Mouse (Mus musculus): ENCODE measurements around the gene Cds1.
"Not testable (repeated sequence)": the region's sequence is repeated elsewhere in the genome, so short reads cannot be mapped to it uniquely, and the experiment has no call there.

The Cds1 gene

GRCm38 (mm10) chr5:101828932-101829331 is 64.0 kb downstream of the Cds1 start:
- no peak for DNase-seq (ENCODE audit: low read depth, low spot score)

GRCm38 (mm10) chr5:101830180-101830579 is 65.2 kb downstream of the Cds1 start:
- no peak for DNase-seq (ENCODE audit: low read depth, low spot score)

GRCm38 (mm10) chr5:101832042-101832441 is 67.1 kb downstream of the Cds1 start:
- DNase-seq (ENCODE audit: low read depth, low spot score) = no peak

- no peak for DNase-seq (ENCODE audit: low read depth, low spot score)
These were observed 68.1 kb downstream of the Cds1 start for GRCm38 (mm10) chr5:101832991-101833390.

GRCm38 (mm10) chr5:101833875-101834274 is 68.9 kb downstream of the Cds1 start:
- no peak for DNase-seq (ENCODE audit: low read depth, low spot score)

- no peak for DNase-seq (ENCODE audit: low read depth, low spot score)
These were observed 71.3 kb downstream of the Cds1 start for GRCm38 (mm10) chr5:101836221-101836620.

GRCm38 (mm10) chr5:101837605-101838004 is 72.7 kb downstream of the Cds1 start:
- not testable (repeated sequence) for DNase-seq (ENCODE audit: low read depth, low spot score)

GRCm38 (mm10) chr5:101840476-101840875 is 75.5 kb downstream of the Cds1 start:
- no peak for DNase-seq (ENCODE audit: low read depth, low spot score)

GRCm38 (mm10) chr5:101845011-101845410 is 80.1 kb downstream of the Cds1 start:
- no peak for DNase-seq (ENCODE audit: low read depth, low spot score)

GRCm38 (mm10) chr5:101845930-101846329 is 81.0 kb downstream of the Cds1 start:
- DNase-seq (ENCODE audit: low read depth, low spot score) = no peak

GRCm38 (mm10) chr5:101847323-101847722 is 82.4 kb downstream of the Cds1 start:
- no peak for DNase-seq (ENCODE audit: low read depth, low spot score)

- no peak for DNase-seq (ENCODE audit: low read depth, low spot score)
These were observed 82.8 kb downstream of the Cds1 start for GRCm38 (mm10) chr5:101847762-101848161.

- no peak for DNase-seq (ENCODE audit: low read depth, low spot score)
These were observed 86.2 kb downstream of the Cds1 start for GRCm38 (mm10) chr5:101851133-101851532.

- DNase-seq (ENCODE audit: low read depth, low spot score) = no peak
These were observed 87.3 kb downstream of the Cds1 start for GRCm38 (mm10) chr5:101852116-101852680.

GRCm38 (mm10) chr5:101854100-101854499 is 89.2 kb downstream of the Cds1 start:
- DNase-seq (ENCODE audit: low read depth, low spot score) = no peak

GRCm38 (mm10) chr5:101854667-101855066 is 89.7 kb downstream of the Cds1 start:
- no peak for DNase-seq (ENCODE audit: low read depth, low spot score)

GRCm38 (mm10) chr5:101855475-101855874 is 90.5 kb downstream of the Cds1 start:
- DNase-seq (ENCODE audit: low read depth, low spot score) = no peak

- no peak for DNase-seq (ENCODE audit: low read depth, low spot score)
These were observed 94.0 kb downstream of the Cds1 start for GRCm38 (mm10) chr5:101858891-101859436.

- no peak for DNase-seq (ENCODE audit: low read depth, low spot score)
These were observed 97.0 kb downstream of the Cds1 start for GRCm38 (mm10) chr5:101861786-101862571.

- DNase-seq (ENCODE audit: low read depth, low spot score) = no peak
These were observed 97.7 kb downstream of the Cds1 start for GRCm38 (mm10) chr5:101862651-101863050.

- no peak for DNase-seq (ENCODE audit: low read depth, low spot score)
These were observed 99.0 kb downstream of the Cds1 start for GRCm38 (mm10) chr5:101863946-101864345.

- no peak for DNase-seq (ENCODE audit: low read depth, low spot score)
These were observed 101.8 kb downstream of the Cds1 start for GRCm38 (mm10) chr5:101866722-101867121.

All from retina, postnatal 7 days (tissue).